Mouse (Mus musculus): ENCODE measurements around the gene Bmp3.
A peak's percentile ranks its signal among the peaks of the same experiment; 100 is the strongest.

DNA sequence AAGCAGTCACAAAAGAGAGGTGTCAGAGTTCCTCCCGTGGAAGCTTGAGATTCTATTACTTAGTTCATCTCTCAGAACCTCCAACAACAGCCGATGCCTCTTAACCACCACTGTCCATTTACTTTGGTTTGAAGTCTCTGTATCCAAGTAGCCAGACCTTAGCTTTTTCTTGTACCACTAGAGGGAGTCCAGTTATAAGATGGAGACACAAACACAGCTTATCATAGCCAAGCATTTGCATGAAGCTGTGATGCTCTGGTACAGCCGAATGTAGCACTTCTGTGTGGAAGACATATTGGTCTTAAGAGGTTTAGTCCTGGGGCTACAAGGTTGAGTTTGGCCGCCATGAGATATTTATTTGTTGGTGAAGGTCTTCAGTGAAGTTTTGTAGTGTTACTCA lies 48.1 kb downstream of the Bmp3 start:
- TF ChIP-seq POLR2A (IDR thresholded peaks at IDR 0.05; ENCODE audit: low read depth, low read length) (no peak), CTCF (conservative IDR thresholded peaks at IDR 0.05; ENCODE audit: insufficient read depth, insufficient read length, low read depth, low read length) (peak; percentile 25; the same call in 1 of the 2 replicates)

Measured in kidney, adult 2 months (tissue).